Mouse (Mus musculus) liver, embryonic 14.5 days (tissue): Measurements from ENCODE around the gene Hoxd11.

Experiments
- CTCF ChIP-seq: IDR thresholded peaks from 2 replicates; pipeline ENCODE4 v1.5.1; 2016; ENCODE audit warnings: antibody characterized with exemption, low read depth, control low read depth
- EP300 ChIP-seq: IDR thresholded peaks from 2 replicates; pipeline ENCODE4 v1.6.1; 2016; ENCODE audit warnings: antibody characterized with exemption, low read depth

- TF ChIP-seq CTCF = no peak
- TF ChIP-seq EP300 = no peak
Measured at GRCm38 (mm10) chr2:74645631-74646030, 33.7 kb upstream of the Hoxd11 start.
